11 mouse cellular contexts compared by ENCODE assay signal in genomic region chr11:6520507-6521173, GRCm38 (mm10). TPM values are rescaled to one million over a fixed set of nuclear protein-coding genes. Genes with fewer than 3 reads are reported as not detected.
DNase-seq lines count a peak whose midpoint lies in the region; ATAC-seq and TF ChIP-seq lines count a peak whose summit lies in the region.
"Had no signal": no experiment of that assay in that cellular context is flagged by ENCODE, and none has a peak within 500 bp of the region (broad histone marks: within the 10 kb centered on the region; RNA-seq: fewer than 3 reads in every experiment).

Myo1g (minus strand) TSS chr11:6520965.

- peak within 1 kb of the TSS; percentile 91 for H3K4me3 ChIP-seq in megakaryocyte, embryonic 14.5 days (replicated peaks)
- H3K4me3 ChIP-seq in cerebellum, adult 2 months (replicated peaks; ENCODE audit: insufficient read depth, low read depth, low read length), result no peak within 1 kb of the TSS
- no peak within 1 kb of the TSS for H3K4me3 ChIP-seq in forebrain, embryonic 14.5 days (ENCODE audit: low read depth, low read length)
- no peak within 1 kb of the TSS for H3K4me3 ChIP-seq in layer of hippocampus, adult 2 months
- H3K4me3 ChIP-seq: embryonic facial prominence, embryonic 13.5 days; myocyte had no signal

- TF ChIP-seq CTCF in cerebellum, adult 2 months (IDR thresholded peaks at IDR 0.05; ENCODE audit: borderline replicate concordance, insufficient read depth, low read depth, low read length), result no peak
- no peak for TF ChIP-seq CTCF in layer of hippocampus, adult 2 months (conservative IDR thresholded peaks at IDR 0.05)

- no peak within 1 kb of the TSS for H3K9ac ChIP-seq in forebrain, embryonic 14.5 days (ENCODE audit: low read length)
- H3K9ac ChIP-seq: embryonic facial prominence, embryonic 13.5 days had no signal

- H3K4me2 ChIP-seq in forebrain, embryonic 14.5 days (ENCODE audit: low read length), result no peak within 1 kb of the TSS
- H3K4me2 ChIP-seq: embryonic facial prominence, embryonic 13.5 days had no signal

- H3K4me1 ChIP-seq in megakaryocyte, embryonic 14.5 days, result peaks cover 83% of the 10 kb centered on the region
- no peaks in the 10 kb centered on the region for H3K4me1 ChIP-seq in cerebellum, adult 2 months (ENCODE audit: control insufficient read depth, insufficient read depth, low read length)
- H3K4me1 ChIP-seq in forebrain, embryonic 14.5 days (ENCODE audit: control insufficient read depth, insufficient read depth, low read length), result no peaks in the 10 kb centered on the region
- H3K4me1 ChIP-seq: embryonic facial prominence, embryonic 13.5 days had no signal

- intact Hi-C loops in heart, postnatal 10 days (cut with DNase I), result no loop called here

- no peaks in the 10 kb centered on the region for H3K9me3 ChIP-seq in megakaryocyte, embryonic 14.5 days
- H3K9me3 ChIP-seq in forebrain, embryonic 14.5 days (replicated peaks; ENCODE audit: control insufficient read depth, low read length), result no peaks in the 10 kb centered on the region
- H3K9me3 ChIP-seq: embryonic facial prominence, embryonic 13.5 days had no signal

- no peak for TF ChIP-seq POLR2A in cerebellum, adult 2 months (IDR thresholded peaks at IDR 0.05; ENCODE audit: borderline replicate concordance, insufficient read depth, low read length)

- H3K27ac ChIP-seq in cerebellum, adult 2 months (ENCODE audit: insufficient read depth, low read length), result no peak within 1 kb of the TSS
- no peak within 1 kb of the TSS for H3K27ac ChIP-seq in forebrain, embryonic 14.5 days (ENCODE audit: low read depth, low read length)
- no peak within 1 kb of the TSS for H3K27ac ChIP-seq in layer of hippocampus, adult 2 months
- H3K27ac ChIP-seq: embryonic facial prominence, embryonic 13.5 days had no signal

- peaks cover 64% of the 10 kb centered on the region for H3K36me3 ChIP-seq in megakaryocyte, embryonic 14.5 days (replicated peaks; ENCODE audit: low read length)
- peaks cover 13% of the 10 kb centered on the region for H3K36me3 ChIP-seq in forebrain, embryonic 14.5 days (ENCODE audit: control insufficient read depth, insufficient read depth, low read length)

- 81% methylated on average over 7 of the region's 7 CpGs for WGBS in cerebellum, adult 2 months
- WGBS in forebrain, embryonic 14.5 days, result 81% methylated on average over 7 of the region's 7 CpGs

- ATAC-seq in forebrain, embryonic 14.5 days, result no peak
- ATAC-seq: Patski had no signal

- DNase-seq in heart, adult 9 months (ENCODE audit: low spot score in 2 of 2), result peak; percentile 12 to 37
- no peak for DNase-seq in heart, postnatal 10 days
- peak; percentile 88 for DNase-seq in induced T-regulatory cell, adult 2 months (ENCODE audit: low read depth)
- DNase-seq in thymus, postnatal 10 days (ENCODE audit: low spot score in 2 of 2), result peak; percentile 63 to 68
- no peak for DNase-seq in cerebellum, adult 2 months
- DNase-seq in forebrain, embryonic 14.5 days (ENCODE audit: low spot score), result no peak
- no peak for DNase-seq in layer of hippocampus, adult 2 months (ENCODE audit: low spot score in 2 of 2)

- H3K27me3 ChIP-seq in megakaryocyte, embryonic 14.5 days (replicated peaks), result no peaks in the 10 kb centered on the region
- no peaks in the 10 kb centered on the region for H3K27me3 ChIP-seq in cerebellum, adult 2 months (ENCODE audit: control insufficient read depth, insufficient read depth, low read length)
- no peaks in the 10 kb centered on the region for H3K27me3 ChIP-seq in forebrain, embryonic 14.5 days (replicated peaks; ENCODE audit: control insufficient read depth, insufficient read depth, low read length)
- H3K27me3 ChIP-seq: embryonic facial prominence, embryonic 13.5 days; Patski had no signal

RNA-seq across cellular contexts. Expression of gene Myo1g, which starts in this region (rescaled TPM):
- 1 to 10 TPM; 1.4 to 1.6 TPM for total RNA-seq in heart, postnatal 10 days (2021)
- polyA plus RNA-seq in megakaryocyte, embryonic 14.5 days (2012; ENCODE audit: insufficient read depth, low replicate concordance), result 28.0 and 34.2 TPM in 2 replicates
- polyA plus RNA-seq in cerebellum, adult 2 months (2012; rRNA removed), result 0.77 and 0.86 TPM in 2 replicates
- polyA plus RNA-seq in forebrain, embryonic 14.5 days (2014; fragmentation: Nextera tagmentation; extraction: Ambion mirVana), result 0.17 and 0.33 TPM in 2 replicates
- under 1 TPM; 0.59 to 0.91 TPM for total RNA-seq in layer of hippocampus, adult 2 months (2021)

Comparison
In these comparisons a context has a peak if more than half of its experiments do, and no peak if none do; other contexts are left out.
1. RNA of gene Myo1g (polyA plus RNA-seq): 28.0 to 34.2 TPM in megakaryocyte, embryonic 14.5 days; 0.77 to 0.86 TPM in cerebellum, adult 2 months and 0.17 to 0.33 TPM in forebrain, embryonic 14.5 days; every median in the first group is over 10 times any median in the second.
2. DNase-seq: peak in heart, adult 9 months (2 of 2), induced T-regulatory cell, adult 2 months (single experiment) and thymus, postnatal 10 days (2 of 2); none in heart, postnatal 10 days (0 of 2), cerebellum, adult 2 months (0 of 2), forebrain, embryonic 14.5 days (single experiment) and layer of hippocampus, adult 2 months (0 of 2).